Mouse (Mus musculus): ENCODE measurements around the gene Siah2. TPM values are rescaled to one million over a fixed set of nuclear protein-coding genes. Genes with fewer than 3 reads are reported as not detected.

Gene Siah2
- polyA plus RNA-seq (2015; fragmentation: Nextera tagmentation; extraction: Ambion mirVana): 3.0 and 4.2 TPM in 2 replicates

DNA sequence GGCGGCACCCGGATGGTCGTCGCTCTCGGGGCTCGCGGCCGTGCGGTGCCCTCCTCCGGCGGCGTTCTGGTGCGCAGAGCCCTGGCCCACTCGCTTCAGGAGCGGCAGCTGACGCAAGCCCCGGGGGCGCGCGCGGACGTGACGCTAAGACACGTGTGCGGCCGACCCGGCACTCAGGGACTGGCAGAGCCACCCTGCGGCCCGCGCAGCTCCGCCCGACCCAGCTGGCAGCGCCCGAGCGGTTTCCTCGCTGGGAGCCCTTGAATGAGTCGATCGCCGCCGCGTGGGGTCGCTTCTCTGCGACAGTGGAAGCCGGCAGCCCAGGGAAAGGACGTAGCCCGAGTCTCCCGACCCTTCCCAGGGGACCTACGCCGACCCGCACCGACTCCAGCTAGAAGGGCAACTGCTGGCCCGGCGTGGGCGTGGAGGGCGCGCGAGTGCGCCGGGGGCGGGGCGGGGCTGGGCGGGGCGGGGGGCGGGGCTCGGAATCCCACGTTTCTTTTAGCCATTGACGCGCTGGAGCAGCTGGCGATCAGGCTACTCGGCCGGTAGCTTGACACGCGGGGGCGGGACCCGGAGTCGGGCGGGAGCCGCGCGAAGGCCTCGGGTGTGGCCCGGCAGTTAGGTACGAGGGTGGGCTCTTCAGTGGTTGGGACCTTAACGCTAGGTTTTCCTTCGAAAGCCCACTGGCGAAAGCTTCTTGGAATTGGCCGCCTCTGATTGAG is at the start of gene Siah2:
TSS of gene Siah2 (minus strand) at position 404 of the 725 bp plus-strand sequence.
- H3K9me3 ChIP-seq (replicated peaks): no peaks in the 10 kb centered on the region
- H3K27ac ChIP-seq (replicated peaks): peak within 1 kb of the TSS; percentile 79
- H3K9ac ChIP-seq: peak within 1 kb of the TSS; percentile 60
- peaks cover 35% of the 10 kb centered on the region for H3K27me3 ChIP-seq
- peak within 1 kb of the TSS; percentile 95 for H3K4me2 ChIP-seq
- H3K4me1 ChIP-seq (replicated peaks): peaks cover 16% of the 10 kb centered on the region
- no peaks in the 10 kb centered on the region for H3K36me3 ChIP-seq (replicated peaks)
- peak within 1 kb of the TSS; percentile 71 for H3K4me3 ChIP-seq (replicated peaks)
- WGBS (ENCODE audit: insufficient replicate concordance): under 1% methylated on average over 79 of the region's 87 CpGs
- peak; percentile 83 for ATAC-seq (ENCODE audit: insufficient read depth)

GRCm38 (mm10) chr3:58739536-58739935 is 47.3 kb upstream of the Siah2 start:
- ATAC-seq (ENCODE audit: insufficient read depth): no peak
- no peaks in the 10 kb centered on the region for H3K4me1 ChIP-seq (replicated peaks)
- no peaks in the 10 kb centered on the region for H3K27me3 ChIP-seq
- H3K4me2 ChIP-seq: no peak overlapping the region
- H3K36me3 ChIP-seq (replicated peaks): no peaks in the 10 kb centered on the region
- H3K9me3 ChIP-seq (replicated peaks): no peaks in the 10 kb centered on the region
- no peak overlapping the region for H3K9ac ChIP-seq
- no peak overlapping the region for H3K27ac ChIP-seq (replicated peaks)
- WGBS (ENCODE audit: insufficient replicate concordance): 28% methylated on average over 2 of the region's 2 CpGs
- H3K4me3 ChIP-seq (replicated peaks): no peak overlapping the region

- Histone ChIP-seq H3K4me3 (replicated peaks) (no peak overlapping the region), H3K36me3 (replicated peaks) (no peaks in the 10 kb centered on the region), H3K9ac (no peak overlapping the region), H3K4me2 (no peak overlapping the region), H3K27ac (replicated peaks) (no peak overlapping the region), H3K9me3 (replicated peaks) (no peaks in the 10 kb centered on the region), H3K4me1 (replicated peaks) (no peaks in the 10 kb centered on the region), H3K27me3 (no peaks in the 10 kb centered on the region)
- 32% methylated on average over 6 of the region's 6 CpGs for WGBS (ENCODE audit: insufficient replicate concordance)
- ATAC-seq (ENCODE audit: insufficient read depth): no peak
Measured at GRCm38 (mm10) chr3:58738346-58739089, 46.3 kb upstream of the Siah2 start.

DNA sequence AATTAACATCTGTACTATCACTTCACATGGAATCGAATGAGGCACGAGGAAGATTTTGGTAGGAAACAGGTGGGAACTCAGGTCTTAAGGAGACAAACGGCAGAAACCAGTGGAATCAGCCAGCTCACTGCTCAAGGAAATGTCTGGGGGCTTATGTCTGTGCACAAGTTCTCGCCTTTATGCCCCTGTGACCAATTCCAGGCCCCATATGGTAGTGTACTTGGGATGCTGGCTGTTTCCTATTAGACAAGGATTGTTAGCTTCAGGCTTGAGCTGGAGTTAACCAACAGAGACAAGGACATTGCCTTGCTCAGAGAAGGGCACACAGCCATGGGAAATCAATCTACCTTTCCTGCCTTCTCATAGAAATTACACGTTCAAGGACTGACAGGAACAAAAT is 39.3 kb upstream of the Siah2 start:
- H3K9me3 ChIP-seq (replicated peaks): no peaks in the 10 kb centered on the region
- no peak overlapping the region for H3K27ac ChIP-seq (replicated peaks)
- no peaks in the 10 kb centered on the region for H3K27me3 ChIP-seq
- H3K4me3 ChIP-seq (replicated peaks): no peak overlapping the region
- H3K4me1 ChIP-seq (replicated peaks): no peaks in the 10 kb centered on the region
- H3K9ac ChIP-seq: no peak overlapping the region
- ATAC-seq (ENCODE audit: insufficient read depth): no peak
- WGBS (ENCODE audit: insufficient replicate concordance): 56% methylated on average over 5 of the region's 5 CpGs
- H3K36me3 ChIP-seq (replicated peaks): no peaks in the 10 kb centered on the region
- H3K4me2 ChIP-seq: no peak overlapping the region

GRCm38 (mm10) chr3:58730580-58730979 is 38.4 kb upstream of the Siah2 start:
- no peak overlapping the region for H3K27ac ChIP-seq (replicated peaks)
- H3K4me3 ChIP-seq (replicated peaks): no peak overlapping the region
- no peaks in the 10 kb centered on the region for H3K4me1 ChIP-seq (replicated peaks)
- H3K9ac ChIP-seq: no peak overlapping the region
- no peaks in the 10 kb centered on the region for H3K27me3 ChIP-seq
- H3K4me2 ChIP-seq: no peak overlapping the region
- no peak for ATAC-seq (ENCODE audit: insufficient read depth)
- no peaks in the 10 kb centered on the region for H3K36me3 ChIP-seq (replicated peaks)
- H3K9me3 ChIP-seq (replicated peaks): no peaks in the 10 kb centered on the region
- WGBS (ENCODE audit: insufficient replicate concordance): 61% methylated on average over 3 of the region's 3 CpGs

GRCm38 (mm10) chr3:58729549-58729948 is 37.3 kb upstream of the Siah2 start:
- no peak overlapping the region for H3K9ac ChIP-seq
- ATAC-seq (ENCODE audit: insufficient read depth): no peak
- no peaks in the 10 kb centered on the region for H3K27me3 ChIP-seq
- H3K36me3 ChIP-seq (replicated peaks): no peaks in the 10 kb centered on the region
- H3K9me3 ChIP-seq (replicated peaks): no peaks in the 10 kb centered on the region
- no peak overlapping the region for H3K4me2 ChIP-seq
- H3K4me3 ChIP-seq (replicated peaks): no peak overlapping the region
- no peak overlapping the region for H3K27ac ChIP-seq (replicated peaks)
- no peaks in the 10 kb centered on the region for H3K4me1 ChIP-seq (replicated peaks)

- Histone ChIP-seq H3K27ac (replicated peaks) (no peak overlapping the region), H3K4me3 (replicated peaks) (no peak overlapping the region), H3K27me3 (no peaks in the 10 kb centered on the region), H3K4me2 (no peak overlapping the region), H3K4me1 (replicated peaks) (no peaks in the 10 kb centered on the region), H3K9me3 (replicated peaks) (no peaks in the 10 kb centered on the region), H3K9ac (no peak overlapping the region), H3K36me3 (replicated peaks) (no peaks in the 10 kb centered on the region)
- ATAC-seq (ENCODE audit: insufficient read depth): no peak
- WGBS (ENCODE audit: insufficient replicate concordance): 47% methylated on average over 4 of the region's 4 CpGs
Measured at GRCm38 (mm10) chr3:58727601-58728000, 35.4 kb upstream of the Siah2 start.

DNA sequence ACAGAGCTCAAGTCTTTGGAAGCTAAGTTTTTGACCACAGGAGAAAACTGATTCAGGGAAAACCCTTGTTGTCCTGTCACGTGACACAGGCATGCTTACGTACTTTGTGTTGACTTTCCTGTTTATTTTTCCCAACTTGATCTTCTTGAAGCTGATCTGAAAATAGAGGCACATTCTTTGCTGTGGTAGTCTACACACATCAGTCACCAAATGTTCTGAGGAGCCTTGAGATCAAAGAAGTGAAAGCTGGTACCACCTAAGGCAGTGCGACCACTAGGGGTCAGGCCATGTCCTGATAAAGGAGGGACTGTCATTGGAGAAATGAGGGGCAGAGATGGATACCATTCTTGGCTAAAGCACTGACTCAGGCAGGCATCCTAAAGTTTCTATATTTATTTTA is 34.8 kb upstream of the Siah2 start:
- 36% methylated on average over 3 of the region's 3 CpGs for WGBS (ENCODE audit: insufficient replicate concordance)
- Histone ChIP-seq H3K4me1 (replicated peaks) (no peaks in the 10 kb centered on the region), H3K9ac (no peak overlapping the region), H3K4me3 (replicated peaks) (no peak overlapping the region), H3K27ac (replicated peaks) (no peak overlapping the region), H3K4me2 (no peak overlapping the region), H3K36me3 (replicated peaks) (no peaks in the 10 kb centered on the region), H3K9me3 (replicated peaks) (no peaks in the 10 kb centered on the region), H3K27me3 (no peaks in the 10 kb centered on the region)
- ATAC-seq (ENCODE audit: insufficient read depth): no peak

DNA sequence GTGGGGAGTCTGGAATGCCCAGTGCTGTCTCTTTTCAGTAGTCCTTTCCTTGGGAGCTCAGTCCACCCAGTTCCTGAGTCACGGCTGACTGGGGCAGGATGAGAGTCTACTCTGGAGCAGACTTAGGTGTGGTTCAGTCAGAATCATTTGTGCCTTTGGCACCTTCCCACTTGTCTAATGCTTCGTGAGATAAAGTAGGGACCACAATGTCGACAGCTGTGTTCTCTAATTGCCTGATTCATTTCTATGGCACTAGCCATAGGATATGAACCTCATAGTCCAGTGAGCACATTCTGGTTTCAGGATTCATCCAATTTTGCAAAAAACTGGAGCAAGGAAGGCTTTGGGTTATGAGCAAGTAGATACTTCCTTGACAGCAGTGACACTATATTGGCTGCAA is 34.2 kb upstream of the Siah2 start:
- no peak overlapping the region for H3K27ac ChIP-seq (replicated peaks)
- H3K4me2 ChIP-seq: no peak overlapping the region
- H3K9ac ChIP-seq: no peak overlapping the region
- no peak for ATAC-seq (ENCODE audit: insufficient read depth)
- H3K36me3 ChIP-seq (replicated peaks): no peaks in the 10 kb centered on the region
- no peaks in the 10 kb centered on the region for H3K9me3 ChIP-seq (replicated peaks)
- no peaks in the 10 kb centered on the region for H3K4me1 ChIP-seq (replicated peaks)
- H3K27me3 ChIP-seq: no peaks in the 10 kb centered on the region
- 54% methylated on average over 3 of the region's 3 CpGs for WGBS (ENCODE audit: insufficient replicate concordance)
- H3K4me3 ChIP-seq (replicated peaks): no peak overlapping the region

- no peaks in the 10 kb centered on the region for H3K9me3 ChIP-seq (replicated peaks)
- no peaks in the 10 kb centered on the region for H3K36me3 ChIP-seq (replicated peaks)
- no peak overlapping the region for H3K4me3 ChIP-seq (replicated peaks)
- no peaks in the 10 kb centered on the region for H3K27me3 ChIP-seq
- no peaks in the 10 kb centered on the region for H3K4me1 ChIP-seq (replicated peaks)
- no peak overlapping the region for H3K27ac ChIP-seq (replicated peaks)
- ATAC-seq (ENCODE audit: insufficient read depth): no peak
- no peak overlapping the region for H3K4me2 ChIP-seq
- H3K9ac ChIP-seq: no peak overlapping the region
Measured at GRCm38 (mm10) chr3:58724815-58725214, 32.6 kb upstream of the Siah2 start.

DNA sequence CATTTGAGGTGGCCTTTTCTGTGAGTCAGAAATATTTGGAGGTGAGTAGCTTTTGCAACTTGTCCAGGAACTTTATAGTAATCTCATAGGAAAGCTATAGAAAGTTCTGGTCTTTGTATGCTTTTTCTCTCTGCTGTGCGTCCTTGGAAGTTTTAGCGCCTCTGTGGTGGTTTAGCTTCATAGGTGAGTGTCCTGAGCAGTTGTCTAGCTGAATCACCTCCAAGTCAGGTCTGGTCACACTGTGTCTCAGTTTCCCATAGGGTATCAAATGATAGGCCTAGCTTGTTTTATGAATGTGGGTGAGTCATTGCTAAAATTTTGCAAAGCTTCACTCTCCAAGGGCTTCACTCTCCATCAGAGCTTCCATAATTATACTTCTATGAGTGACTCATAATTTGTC is 31.5 kb upstream of the Siah2 start:
- Histone ChIP-seq H3K4me1 (replicated peaks) (no peaks in the 10 kb centered on the region), H3K9me3 (replicated peaks) (no peaks in the 10 kb centered on the region), H3K4me2 (no peak overlapping the region), H3K27ac (replicated peaks) (no peak overlapping the region), H3K9ac (no peak overlapping the region), H3K27me3 (no peaks in the 10 kb centered on the region), H3K4me3 (replicated peaks) (no peak overlapping the region), H3K36me3 (replicated peaks) (no peaks in the 10 kb centered on the region)
- 85% methylated on average over 2 of the region's 2 CpGs for WGBS (ENCODE audit: insufficient replicate concordance)
- ATAC-seq (ENCODE audit: insufficient read depth): no peak
